Mouse (Mus musculus): ENCODE data around the gene Fcrla. TPM values are rescaled to one million over a fixed set of nuclear protein-coding genes. Genes with fewer than 3 reads are reported as not detected.

Gene Fcrla
- 7.2 and 7.9 TPM in 2 replicates for polyA plus RNA-seq (2015; fragmentation: Nextera tagmentation; extraction: Ambion mirVana)

GRCm38 (mm10) chr1:170927378-170927777, at the start of gene Fcrla:
TSS of gene Fcrla (minus strand) at chr1:170927583.

GRCm38 (mm10) chr1:170976447-170976846, 49.1 kb upstream of the Fcrla start, which contains the start of gene Fcgr2b:
TSS of gene Fcgr2b (minus strand) at chr1:170976547.

GRCm38 (mm10) chr1:170912891-170913615, 14.3 kb downstream of the Fcrla start, which contains the start of gene Fcrlb:
TSS of gene Fcrlb (minus strand) at chr1:170912941.

GRCm38 (mm10) chr1:170884978-170885561, 42.3 kb downstream of the Fcrla start, which contains the start of the genes Gm26620 and Dusp12:
TSS of gene Gm26620 (plus strand) at chr1:170885065.
TSS of gene Dusp12 (minus strand) at chr1:170885540.

GRCm38 (mm10) chr1:170867691-170868105, 59.7 kb downstream of the Fcrla start, which contains the start of gene Atf6:
TSS of gene Atf6 (minus strand) at chr1:170867771.

Other genes starting within 250 kb of the Fcrla start
- 5.9 TPM in 2 replicates for gene Atf6, start 59.8 kb downstream of the Fcrla start, polyA plus RNA-seq (2015; fragmentation: Nextera tagmentation; extraction: Ambion mirVana)
- gene Gm26620, start 42.5 kb downstream of the Fcrla start, polyA plus RNA-seq (2015; fragmentation: Nextera tagmentation; extraction: Ambion mirVana): 1.1 and 1.3 TPM in 2 replicates
- gene Dusp12, start 42.0 kb downstream of the Fcrla start, polyA plus RNA-seq (2015; fragmentation: Nextera tagmentation; extraction: Ambion mirVana): 15.3 and 16.8 TPM in 2 replicates
- 0.16 and 0.28 TPM in 2 replicates for gene Fcrlb, start 14.6 kb downstream of the Fcrla start, polyA plus RNA-seq (2015; fragmentation: Nextera tagmentation; extraction: Ambion mirVana)
- gene Fcgr2b, start 49.0 kb upstream of the Fcrla start, polyA plus RNA-seq (2015; fragmentation: Nextera tagmentation; extraction: Ambion mirVana): 8.8 and 14.5 TPM in 2 replicates
- gene Fcgr4, start 91.3 kb upstream of the Fcrla start, polyA plus RNA-seq (2015; fragmentation: Nextera tagmentation; extraction: Ambion mirVana): 10.4 and 13.2 TPM in 2 replicates
- 54.2 and 78.2 TPM in 2 replicates for gene Fcgr3, start 137.4 kb upstream of the Fcrla start, polyA plus RNA-seq (2015; fragmentation: Nextera tagmentation; extraction: Ambion mirVana)
- gene Cfap126, start 186.3 kb upstream of the Fcrla start, polyA plus RNA-seq (2015; fragmentation: Nextera tagmentation; extraction: Ambion mirVana): 1.5 and 2.0 TPM in 2 replicates
- gene Sdhc, start 223.0 kb upstream of the Fcrla start, polyA plus RNA-seq (2015; fragmentation: Nextera tagmentation; extraction: Ambion mirVana): 133 and 137 TPM in 2 replicates
- 0.06 TPM in 1 of 2 replicates, not detected in the other for gene Mpz, start 223.1 kb upstream of the Fcrla start, polyA plus RNA-seq (2015; fragmentation: Nextera tagmentation; extraction: Ambion mirVana)